Mouse (Mus musculus): ENCODE results near the gene H2-Ob. TPM values are rescaled to one million over a fixed set of nuclear protein-coding genes. Genes with fewer than 3 reads are reported as not detected.

H2-Ob gene
- polyA plus RNA-seq, 1 experiment: not detected

GRCm38 (mm10) chr17:34251666-34252065 is 13.0 kb downstream of the H2-Ob start:
- Histone ChIP-seq H3K79me2 (ENCODE audit: control insufficient read depth, insufficient read depth) (no peaks in the 10 kb centered on the region), H3K79me3 (ENCODE audit: low read depth) (no peaks in the 10 kb centered on the region), H3K4me3 (ENCODE audit: insufficient read depth, poor library complexity, severe bottlenecking) (no peak overlapping the region), H3ac (ENCODE audit: control insufficient read depth, insufficient read length, low read depth) (no peak overlapping the region), H3K36me3 (ENCODE audit: control insufficient read depth, insufficient read depth) (no peaks in the 10 kb centered on the region), H3K27me3 (ENCODE audit: control insufficient read depth, insufficient read depth, insufficient read length) (peaks cover 15% of the 10 kb centered on the region)
- no peak for TF ChIP-seq USF1 (IDR thresholded peaks at IDR 0.05; ENCODE audit: low read depth)
- no peak for TF ChIP-seq CTCF (IDR thresholded peaks at IDR 0.05; ENCODE audit: control insufficient read depth, insufficient read depth, insufficient read length)
- TF ChIP-seq FOSL1 (IDR thresholded peaks at IDR 0.05; ENCODE audit: insufficient read depth, low read length, poor library complexity, severe bottlenecking): no peak
- TF ChIP-seq MAX (IDR thresholded peaks at IDR 0.05): no peak
- no peak for TF ChIP-seq MYOD1 (IDR thresholded peaks at IDR 0.05; ENCODE audit: control insufficient read depth, insufficient read length, low read depth)
- no peak for TF ChIP-seq CEBPB (IDR thresholded peaks at IDR 0.05; ENCODE audit: low read depth)
- TF ChIP-seq MYOG (IDR thresholded peaks at IDR 0.05; ENCODE audit: control insufficient read depth, extremely low read depth, insufficient read length): no peak

GRCm38 (mm10) chr17:34256501-34256900 is 17.8 kb downstream of the H2-Ob start:
- H3K79me2 ChIP-seq (ENCODE audit: control insufficient read depth, insufficient read depth): no peaks in the 10 kb centered on the region
- no peak overlapping the region for H3K4me3 ChIP-seq (ENCODE audit: insufficient read depth, poor library complexity, severe bottlenecking)
- H3K36me3 ChIP-seq (ENCODE audit: control insufficient read depth, insufficient read depth): no peaks in the 10 kb centered on the region
- H3K79me3 ChIP-seq (ENCODE audit: low read depth): no peaks in the 10 kb centered on the region
- TF ChIP-seq FOSL1 (IDR thresholded peaks at IDR 0.05; ENCODE audit: insufficient read depth, low read length, poor library complexity, severe bottlenecking) (no peak), MAX (IDR thresholded peaks at IDR 0.05) (no peak), MYOG (IDR thresholded peaks at IDR 0.05; ENCODE audit: control insufficient read depth, extremely low read depth, insufficient read length) (no peak), CEBPB (IDR thresholded peaks at IDR 0.05; ENCODE audit: low read depth) (no peak)
- no peak overlapping the region for H3ac ChIP-seq (ENCODE audit: control insufficient read depth, insufficient read length, low read depth)
- peaks cover 7% of the 10 kb centered on the region for H3K27me3 ChIP-seq (ENCODE audit: control insufficient read depth, insufficient read depth, insufficient read length)

DNA sequence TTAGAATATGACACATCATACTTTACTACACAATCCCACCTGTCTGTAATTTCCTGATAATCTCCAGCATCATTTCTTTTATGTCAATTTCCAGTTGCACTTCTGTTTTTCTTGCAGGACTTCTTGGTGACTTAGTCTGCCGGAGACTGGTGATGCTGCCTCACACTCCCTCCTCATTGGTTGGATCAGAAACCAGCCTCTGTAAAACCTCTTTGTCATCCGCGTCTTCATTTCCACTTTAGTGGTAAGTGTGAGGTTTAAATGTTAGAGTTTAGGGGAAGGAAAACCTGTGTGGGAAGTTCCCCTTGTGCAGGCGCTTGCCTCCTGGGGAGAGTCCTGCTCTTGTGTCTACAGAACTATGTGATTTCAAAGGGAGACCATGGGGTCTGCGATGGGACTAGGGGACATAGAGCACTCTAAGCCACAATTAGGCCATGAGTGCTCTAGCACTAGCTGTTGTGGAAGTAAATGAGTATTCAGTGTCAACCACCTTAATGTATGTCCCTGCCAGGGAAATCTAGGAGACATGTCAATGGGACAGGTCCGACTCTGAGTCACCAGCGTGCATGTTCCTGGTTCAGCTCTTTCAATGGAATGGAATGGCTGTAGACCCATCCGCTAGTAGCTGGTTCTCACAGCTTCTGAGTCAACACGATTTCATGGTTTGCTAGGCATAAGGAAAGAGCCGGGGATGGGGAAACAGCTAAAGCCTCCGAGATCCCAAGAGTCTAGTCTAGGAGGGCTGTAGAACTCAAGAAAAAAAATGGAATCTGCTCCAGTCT is 19.1 kb downstream of the H2-Ob start, which contains the start of gene H2-Ab1:
TSS of gene H2-Ab1 (plus strand) at position 96 of the 782 bp plus-strand sequence.
- Histone ChIP-seq H3K27me3 (ENCODE audit: control insufficient read depth, insufficient read depth, insufficient read length) (peaks cover 10% of the 10 kb centered on the region), H3K79me3 (ENCODE audit: low read depth) (no peaks in the 10 kb centered on the region), H3K79me2 (ENCODE audit: control insufficient read depth, insufficient read depth) (no peaks in the 10 kb centered on the region), H3K36me3 (ENCODE audit: control insufficient read depth, insufficient read depth) (no peaks in the 10 kb centered on the region), H3K4me3 (ENCODE audit: insufficient read depth, poor library complexity, severe bottlenecking) (no peak within 1 kb of the TSS), H3ac (ENCODE audit: control insufficient read depth, insufficient read length, low read depth) (no peak within 1 kb of the TSS)
- TF ChIP-seq MYOG (IDR thresholded peaks at IDR 0.05; ENCODE audit: control insufficient read depth, extremely low read depth, insufficient read length) (no peak), MAX (IDR thresholded peaks at IDR 0.05) (no peak), FOSL1 (IDR thresholded peaks at IDR 0.05; ENCODE audit: insufficient read depth, low read length, poor library complexity, severe bottlenecking) (no peak), MYOD1 (IDR thresholded peaks at IDR 0.05; ENCODE audit: control insufficient read depth, insufficient read length, low read depth) (no peak), CEBPB (IDR thresholded peaks at IDR 0.05; ENCODE audit: low read depth) (no peak), CTCF (IDR thresholded peaks at IDR 0.05; ENCODE audit: control insufficient read depth, insufficient read depth, insufficient read length) (no peak), USF1 (IDR thresholded peaks at IDR 0.05; ENCODE audit: low read depth) (no peak)

DNA sequence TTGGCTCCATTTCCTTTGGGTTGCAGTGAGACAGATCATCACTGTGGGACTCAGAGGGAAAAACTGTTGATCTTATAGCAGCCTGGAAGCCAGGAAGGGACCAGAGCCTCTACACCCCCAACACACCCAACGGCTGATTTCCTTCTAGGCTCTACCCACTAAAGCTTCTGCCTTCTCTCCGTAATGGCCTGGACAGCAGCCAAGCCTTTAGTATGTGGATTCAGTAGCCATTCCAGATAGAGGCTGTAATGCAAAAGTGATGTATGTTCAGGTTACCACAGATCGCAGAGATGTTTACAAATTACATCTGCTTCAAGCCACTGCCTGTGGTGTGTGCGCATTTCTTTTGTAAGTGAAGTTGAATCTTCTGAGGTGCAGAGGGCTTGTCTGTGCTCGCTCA is 21.8 kb downstream of the H2-Ob start:
- Histone ChIP-seq H3K4me3 (ENCODE audit: insufficient read depth, poor library complexity, severe bottlenecking) (no peak overlapping the region), H3K27me3 (ENCODE audit: control insufficient read depth, insufficient read depth, insufficient read length) (peaks cover 14% of the 10 kb centered on the region), H3K79me3 (ENCODE audit: low read depth) (no peaks in the 10 kb centered on the region), H3K36me3 (ENCODE audit: control insufficient read depth, insufficient read depth) (no peaks in the 10 kb centered on the region), H3ac (ENCODE audit: control insufficient read depth, insufficient read length, low read depth) (no peak overlapping the region), H3K79me2 (ENCODE audit: control insufficient read depth, insufficient read depth) (no peaks in the 10 kb centered on the region)
- no peak for TF ChIP-seq CTCF (IDR thresholded peaks at IDR 0.05; ENCODE audit: control insufficient read depth, insufficient read depth, insufficient read length)
- no peak for TF ChIP-seq MYOG (IDR thresholded peaks at IDR 0.05; ENCODE audit: control insufficient read depth, extremely low read depth, insufficient read length)
- TF ChIP-seq USF1 (IDR thresholded peaks at IDR 0.05; ENCODE audit: low read depth): no peak
- no peak for TF ChIP-seq CEBPB (IDR thresholded peaks at IDR 0.05; ENCODE audit: low read depth)
- TF ChIP-seq MYOD1 (IDR thresholded peaks at IDR 0.05; ENCODE audit: control insufficient read depth, insufficient read length, low read depth): no peak
- no peak for TF ChIP-seq FOSL1 (IDR thresholded peaks at IDR 0.05; ENCODE audit: insufficient read depth, low read length, poor library complexity, severe bottlenecking)
- no peak for TF ChIP-seq MAX (IDR thresholded peaks at IDR 0.05)

GRCm38 (mm10) chr17:34261502-34261901 is 22.8 kb downstream of the H2-Ob start:
- no peaks in the 10 kb centered on the region for H3K79me2 ChIP-seq (ENCODE audit: control insufficient read depth, insufficient read depth)
- no peak overlapping the region for H3ac ChIP-seq (ENCODE audit: control insufficient read depth, insufficient read length, low read depth)
- no peak overlapping the region for H3K4me3 ChIP-seq (ENCODE audit: insufficient read depth, poor library complexity, severe bottlenecking)
- TF ChIP-seq MYOG (IDR thresholded peaks at IDR 0.05; ENCODE audit: control insufficient read depth, extremely low read depth, insufficient read length) (no peak), MYOD1 (IDR thresholded peaks at IDR 0.05; ENCODE audit: control insufficient read depth, insufficient read length, low read depth) (no peak), USF1 (IDR thresholded peaks at IDR 0.05; ENCODE audit: low read depth) (no peak), FOSL1 (IDR thresholded peaks at IDR 0.05; ENCODE audit: insufficient read depth, low read length, poor library complexity, severe bottlenecking) (no peak), CTCF (IDR thresholded peaks at IDR 0.05; ENCODE audit: control insufficient read depth, insufficient read depth, insufficient read length) (no peak), MAX (IDR thresholded peaks at IDR 0.05) (no peak), CEBPB (IDR thresholded peaks at IDR 0.05; ENCODE audit: low read depth) (no peak)
- H3K79me3 ChIP-seq (ENCODE audit: low read depth): no peaks in the 10 kb centered on the region
- H3K36me3 ChIP-seq (ENCODE audit: control insufficient read depth, insufficient read depth): no peaks in the 10 kb centered on the region
- peaks cover 14% of the 10 kb centered on the region for H3K27me3 ChIP-seq (ENCODE audit: control insufficient read depth, insufficient read depth, insufficient read length)
